Mouse (Mus musculus) heart, embryonic 11.5 days (tissue): Measurements from ENCODE around the gene Gm7075. TPM values are rescaled to one million over a fixed set of nuclear protein-coding genes. Genes with fewer than 3 reads are reported as not detected.
"Not testable (repeated sequence)": the region's sequence is repeated elsewhere in the genome, so short reads cannot be mapped to it uniquely, and the experiment has no call there.

Source experiments
- ATAC-seq: fragments of 200-750 bp; cut with Nextera tagmentation; replicated peaks from 2 replicates; pipeline ENCODE4 v1.8.0; 2017; ENCODE audit warnings: moderate library complexity; ENCODE audit not compliant: insufficient number of reproducible peaks, low FRiP score, low TSS enrichment
- H3K27ac ChIP-seq: fragments of 300-500 bp; sonication (generic); 2 replicates; pipeline ENCODE4 v1.5.1; 2014; ENCODE audit warnings: mild to moderate bottlenecking, low read depth, low read length
- H3K27me3 ChIP-seq: fragments of 300-500 bp; sonication (generic); 2 replicates; pipeline ENCODE4 v1.6.1; 2014; ENCODE audit warnings: mild to moderate bottlenecking, low read length, mixed read lengths; ENCODE audit not compliant: control insufficient read depth, insufficient read depth
- H3K36me3 ChIP-seq: fragments of 300-500 bp; sonication (generic); 2 replicates; pipeline ENCODE4 v1.6.1; 2014; ENCODE audit warnings: mild to moderate bottlenecking, low read length, moderate library complexity, mixed read lengths; ENCODE audit not compliant: control insufficient read depth, insufficient read depth
- H3K4me1 ChIP-seq: fragments of 300-500 bp; sonication (generic); 2 replicates; pipeline ENCODE4 v1.6.1; 2014; ENCODE audit warnings: low read length; ENCODE audit not compliant: control insufficient read depth, insufficient read depth
- H3K4me2 ChIP-seq: fragments of 300-500 bp; sonication (generic); 2 replicates; pipeline ENCODE4 v1.6.1; 2014; ENCODE audit warnings: mild to moderate bottlenecking, moderate library complexity
- H3K4me3 ChIP-seq: fragments of 300-500 bp; sonication (generic); 2 replicates; pipeline ENCODE4 v1.5.1; 2014; ENCODE audit warnings: low read depth, low read length
- H3K9ac ChIP-seq: fragments of 300-500 bp; sonication (generic); 2 replicates; pipeline ENCODE4 v1.6.1; 2014; ENCODE audit warnings: mild to moderate bottlenecking, low read depth, low read length, moderate library complexity
- H3K9me3 ChIP-seq: fragments of 300-500 bp; sonication (generic); replicated peaks from 2 replicates; pipeline ENCODE4 v1.6.1; 2016; ENCODE audit warnings: low read length; ENCODE audit not compliant: control insufficient read depth
- WGBS: fragments of 180-500 bp; shearing (Covaris S2); extraction: QIAGEN DNeasy Blood & Tissue Kit; methylation state at CpG from one replicate; pipeline ENCODE4 v1.1.7; 2014; ENCODE audit not compliant: insufficient replicate concordance; 5-methylcytosine and 5-hydroxymethylcytosine counted together
- polyA plus RNA-seq: library from polyadenylated mRNA; unstranded; fragments of >200 nt; fragmentation: Nextera tagmentation; extraction: Ambion mirVana; gene quantifications from 2 replicates; pipeline ENCODE4 v1.2.1, GENCODE M21; 2014

Gm7075 gene
- polyA plus RNA-seq, 1 experiment from 2014 or later: not detected

DNA sequence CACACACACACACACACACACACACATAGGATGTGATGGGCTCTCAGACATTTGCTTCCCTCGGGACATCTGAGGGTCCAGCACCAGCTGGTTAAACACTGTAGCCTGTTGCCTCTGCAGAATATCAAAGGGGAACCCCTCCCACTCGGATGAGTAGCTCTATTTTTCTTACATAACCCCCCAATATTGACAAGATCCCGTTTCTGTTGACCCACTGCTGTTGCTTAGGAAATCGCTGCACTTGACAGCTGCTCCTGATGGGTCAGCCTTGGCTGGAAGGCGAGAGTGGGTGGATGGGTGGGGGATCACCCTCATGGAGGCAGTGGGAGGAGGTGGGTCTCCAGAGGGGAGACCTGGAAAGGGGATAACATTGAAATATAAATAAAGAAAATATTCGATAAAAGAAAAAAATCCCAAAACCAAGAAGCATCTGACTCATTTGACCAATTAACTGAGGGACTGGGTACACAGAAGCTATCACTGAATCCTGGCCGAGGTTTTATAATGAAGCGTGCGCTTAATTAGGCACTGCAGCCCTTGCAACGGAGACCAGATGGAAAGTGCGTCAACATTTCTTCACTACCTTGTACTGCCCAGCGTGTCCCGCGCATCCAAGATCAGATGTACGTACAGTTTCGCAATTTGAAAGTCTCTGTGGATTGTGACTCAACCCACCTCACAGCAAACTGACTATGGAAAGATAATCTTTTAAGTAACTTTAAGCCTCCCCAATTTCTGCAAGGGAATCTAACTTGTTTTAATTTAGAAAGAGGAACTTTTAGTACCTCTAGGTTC, 11.2 kb downstream of the Gm7075 start:
- WGBS: 68% methylated on average over 16 of the region's 16 CpGs

GRCm38 (mm10) chr10:63403636-63404035, 18.0 kb downstream of the Gm7075 start:
- WGBS: 86% methylated on average over 2 of the region's 2 CpGs
- Histone ChIP-seq H3K36me3 (no peaks in the 10 kb centered on the region), H3K9me3 (no peaks in the 10 kb centered on the region), H3K4me1 (no peaks in the 10 kb centered on the region), H3K27me3 (no peaks in the 10 kb centered on the region), H3K27ac (no peak overlapping the region), H3K4me3 (no peak overlapping the region), H3K9ac (no peak overlapping the region), H3K4me2 (no peak overlapping the region)
- no peak for ATAC-seq

More for the DNA sequence above, 11.2 kb downstream of the Gm7075 start:
- Histone ChIP-seq H3K4me3 (no peak overlapping the region), H3K27me3 (no peaks in the 10 kb centered on the region), H3K9ac (no peak overlapping the region), H3K9me3 (no peaks in the 10 kb centered on the region), H3K4me1 (no peaks in the 10 kb centered on the region), H3K36me3 (no peaks in the 10 kb centered on the region), H3K4me2 (no peak overlapping the region), H3K27ac (no peak overlapping the region)
- ATAC-seq: no peak

GRCm38 (mm10) chr10:63402731-63403504, 18.7 kb downstream of the Gm7075 start:
- WGBS: 85% methylated on average over 5 of the region's 5 CpGs
- Histone ChIP-seq H3K27me3 (no peaks in the 10 kb centered on the region), H3K9ac (no peak overlapping the region), H3K4me2 (no peak overlapping the region), H3K9me3 (no peaks in the 10 kb centered on the region), H3K4me3 (no peak overlapping the region), H3K27ac (no peak overlapping the region), H3K36me3 (no peaks in the 10 kb centered on the region), H3K4me1 (no peaks in the 10 kb centered on the region)
- ATAC-seq: no peak

DNA sequence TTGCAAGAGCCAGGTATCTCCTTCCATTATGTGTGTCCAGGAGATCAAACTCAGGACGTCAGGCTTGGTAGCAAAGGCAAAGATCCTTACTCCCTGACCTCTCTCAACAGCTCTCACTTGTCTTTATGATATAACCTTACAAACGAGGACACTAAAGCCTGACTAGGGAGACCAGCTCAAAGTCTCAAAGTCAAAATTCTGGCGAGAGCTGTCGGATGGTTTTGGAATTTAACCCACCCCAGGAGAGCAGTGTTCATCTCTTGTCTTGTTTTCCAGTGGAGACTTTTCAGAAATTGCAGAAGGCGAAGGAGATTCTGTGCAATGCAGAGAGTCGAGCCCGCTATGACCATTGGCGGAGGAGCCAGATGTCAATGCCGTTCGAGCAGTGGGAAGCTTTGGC, 24.6 kb downstream of the Gm7075 start:
- no peak overlapping the region for H3K4me2 ChIP-seq
- no peak overlapping the region for H3K27ac ChIP-seq
- no peaks in the 10 kb centered on the region for H3K4me1 ChIP-seq
- no peak overlapping the region for H3K4me3 ChIP-seq
- 84% methylated on average over 10 of the region's 10 CpGs for WGBS
- H3K27me3 ChIP-seq: no peaks in the 10 kb centered on the region
- no peaks in the 10 kb centered on the region for H3K9me3 ChIP-seq
- no peaks in the 10 kb centered on the region for H3K36me3 ChIP-seq
- H3K9ac ChIP-seq: no peak overlapping the region
- ATAC-seq: no peak

GRCm38 (mm10) chr10:63388948-63389347, 32.6 kb downstream of the Gm7075 start:
- Histone ChIP-seq H3K27me3 (no peaks in the 10 kb centered on the region), H3K4me3 (no peak overlapping the region), H3K9me3 (no peaks in the 10 kb centered on the region), H3K36me3 (no peaks in the 10 kb centered on the region), H3K9ac (no peak overlapping the region), H3K27ac (no peak overlapping the region), H3K4me1 (no peaks in the 10 kb centered on the region), H3K4me2 (no peak overlapping the region)
- no peak for ATAC-seq
- WGBS: 74% methylated on average over 4 of the region's 4 CpGs

GRCm38 (mm10) chr10:63386991-63387390, 34.6 kb downstream of the Gm7075 start:
- H3K9me3 ChIP-seq: no peaks in the 10 kb centered on the region
- H3K4me3 ChIP-seq: peak overlapping the region; percentile 53
- no peak for ATAC-seq
- peak overlapping the region; percentile 71 for H3K4me2 ChIP-seq
- H3K9ac ChIP-seq: peak overlapping the region; percentile 75
- peak overlapping the region; percentile 81 for H3K27ac ChIP-seq
- WGBS: 3% methylated on average over 10 of the region's 10 CpGs
- H3K36me3 ChIP-seq: no peaks in the 10 kb centered on the region
- H3K27me3 ChIP-seq: no peaks in the 10 kb centered on the region
- no peaks in the 10 kb centered on the region for H3K4me1 ChIP-seq

DNA sequence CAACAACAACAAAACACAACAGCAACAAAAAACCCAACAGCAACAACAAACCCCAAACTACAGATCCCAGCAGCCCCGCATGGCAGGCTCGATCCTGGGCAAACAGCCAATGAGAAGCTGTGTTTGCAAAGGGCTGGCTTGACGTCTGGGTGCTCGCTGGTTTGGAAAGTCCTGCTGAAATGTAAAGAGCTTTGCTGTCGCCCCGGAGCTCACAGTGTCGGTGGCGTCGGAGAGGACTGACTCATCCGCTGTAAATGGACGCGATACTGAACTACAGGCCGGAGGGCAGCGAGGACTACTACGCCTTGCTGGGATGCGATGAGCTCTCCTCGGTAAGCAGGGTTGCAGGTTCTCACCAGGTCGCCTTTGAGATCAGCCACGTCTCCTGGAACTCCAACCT, 35.1 kb downstream of the Gm7075 start:
- Histone ChIP-seq H3K9ac (peak overlapping the region; percentile 75), H3K4me3 (peak overlapping the region; percentile 53), H3K36me3 (no peaks in the 10 kb centered on the region), H3K4me1 (no peaks in the 10 kb centered on the region), H3K27ac (peak overlapping the region; percentile 81), H3K27me3 (no peaks in the 10 kb centered on the region), H3K4me2 (peak overlapping the region; percentile 71), H3K9me3 (no peaks in the 10 kb centered on the region)
- 0% methylated on average over 19 of the region's 19 CpGs for WGBS
- ATAC-seq: peak; percentile 80

DNA sequence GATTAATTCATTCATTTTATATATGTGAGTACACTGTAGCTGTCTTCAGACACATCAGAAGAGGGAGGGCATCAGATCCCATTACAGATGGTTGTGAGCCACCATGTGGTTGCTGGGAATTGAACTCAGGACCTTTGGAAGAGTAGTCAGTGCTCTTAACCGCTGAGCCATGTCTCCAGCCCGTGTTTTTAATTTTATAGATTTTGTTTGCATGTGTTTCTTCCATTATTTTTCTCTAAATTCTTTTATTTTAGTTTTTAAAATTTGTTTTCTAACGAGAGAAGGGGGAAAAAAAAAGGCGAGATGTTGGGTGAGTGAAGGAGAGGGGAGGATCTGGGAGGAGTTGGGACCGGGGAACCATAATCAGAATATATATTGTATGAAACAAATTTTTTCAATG, 35.7 kb downstream of the Gm7075 start:
- Histone ChIP-seq H3K4me2 (peak overlapping the region; percentile 71), H3K9ac (peak overlapping the region; percentile 54; the same call in 1 of the 2 replicates), H3K4me3 (peak overlapping the region; percentile 53), H3K27ac (0 out of 2 replicates have a peak overlapping the region, but pooled peaks have one; percentile 81)
- not testable (repeated sequence) for H3K4me1 ChIP-seq, H3K36me3 ChIP-seq, ATAC-seq, H3K27me3 ChIP-seq, H3K9me3 ChIP-seq
- 26% methylated on average over 5 of the region's 5 CpGs for WGBS
